ENCODE assay signal across 7 mouse cellular contexts in the genomic region with DNA sequence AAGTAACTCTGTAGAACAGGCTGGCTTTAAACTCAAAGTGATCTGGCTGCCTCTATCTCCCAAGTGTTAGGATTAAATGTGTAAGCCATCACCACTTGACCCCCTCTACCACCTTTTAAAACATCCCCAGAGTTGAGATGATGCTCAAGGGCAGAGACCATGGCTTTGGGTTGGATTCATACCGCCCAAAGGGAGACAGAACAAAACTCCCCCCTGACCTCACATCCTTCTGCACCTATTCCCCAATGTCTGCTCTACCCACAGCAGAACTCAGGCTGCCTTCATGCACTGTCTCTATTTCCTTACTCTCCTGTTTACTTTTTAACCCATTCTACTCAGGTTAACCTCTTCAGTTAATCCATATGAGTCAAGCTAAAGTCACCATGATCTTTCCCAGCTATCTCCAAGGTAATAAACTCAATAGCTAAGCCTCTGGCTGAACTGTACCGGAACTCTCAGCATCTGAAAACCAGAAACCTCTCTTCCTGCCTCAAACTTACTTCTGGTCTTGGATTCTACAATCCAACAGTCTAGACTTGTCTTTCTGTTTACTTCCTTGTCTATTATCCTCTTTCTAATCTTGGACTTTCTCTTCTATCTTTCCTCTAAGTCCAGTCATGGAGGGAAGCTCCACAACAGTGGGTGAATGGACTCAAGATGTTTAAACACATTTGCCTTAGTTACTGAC. TPM values are rescaled to one million over a fixed set of nuclear protein-coding genes. Genes with fewer than 3 reads are reported as not detected.
A peak's percentile ranks its signal among the peaks of the same experiment; 100 is the strongest.
DNase-seq lines count a peak whose midpoint lies in the region; ATAC-seq lines count a peak whose summit lies in the region.

No protein-coding gene starts in this region.

- H3K9me3 ChIP-seq in forebrain, embryonic 15.5 days: no peaks in the 10 kb centered on the region
- H3K9me3 ChIP-seq in liver, embryonic 15.5 days (replicated peaks): no peaks in the 10 kb centered on the region

- no peaks in the 10 kb centered on the region for H3K27me3 ChIP-seq in forebrain, embryonic 15.5 days
- no peaks in the 10 kb centered on the region for H3K27me3 ChIP-seq in liver, embryonic 15.5 days

- no peak overlapping the region for H3K27ac ChIP-seq in forebrain, embryonic 15.5 days (replicated peaks)
- no peak overlapping the region for H3K27ac ChIP-seq in liver, embryonic 15.5 days (replicated peaks)

- peak overlapping the region; percentile 78 for H3K4me2 ChIP-seq in forebrain, embryonic 15.5 days (replicated peaks)
- peak overlapping the region; percentile 99 for H3K4me2 ChIP-seq in liver, embryonic 15.5 days

- H3K4me3 ChIP-seq in forebrain, embryonic 15.5 days: peak overlapping the region; percentile 93
- peak overlapping the region; percentile 97 for H3K4me3 ChIP-seq in liver, embryonic 15.5 days (replicated peaks)

- 91% methylated on average over 2 of the region's 2 CpGs for WGBS in forebrain, embryonic 15.5 days
- 74% methylated on average over 2 of the region's 2 CpGs for WGBS in liver, embryonic 15.5 days (ENCODE audit: insufficient replicate concordance)

- H3K4me1 ChIP-seq in forebrain, embryonic 15.5 days: peaks cover 33% of the 10 kb centered on the region
- H3K4me1 ChIP-seq in liver, embryonic 15.5 days (replicated peaks): peaks cover 33% of the 10 kb centered on the region

- H3K36me3 ChIP-seq in forebrain, embryonic 15.5 days: no peaks in the 10 kb centered on the region
- H3K36me3 ChIP-seq in liver, embryonic 15.5 days (replicated peaks): peaks cover 9% of the 10 kb centered on the region; the same call in 1 of the 2 replicates

- DNase-seq in thymus, postnatal 0 days (ENCODE audit: low spot score): peak; percentile 41
- no peak for DNase-seq in thymus, postnatal 10 days (ENCODE audit: low spot score in 2 of 2)
- no peak for DNase-seq in ovary, postnatal 14 days (ENCODE audit: low spot score)
- no peak for DNase-seq in cerebellum, adult 9-11 months

- ATAC-seq in forebrain, embryonic 15.5 days (replicated peaks): no peak
- no peak for ATAC-seq in liver, embryonic 15.5 days (ENCODE audit: insufficient read depth)
- no peak for ATAC-seq in frontal cortex, adult (ENCODE audit: low TSS enrichment)

- no peak overlapping the region for H3K9ac ChIP-seq in forebrain, embryonic 15.5 days (replicated peaks)
- no peak overlapping the region for H3K9ac ChIP-seq in liver, embryonic 15.5 days

RNA-seq across cellular contexts. Expression of a gene that starts 1.5 kb away (rescaled TPM):
- 213 and 255 TPM in 2 replicates for polyA plus RNA-seq in thymus, postnatal 0 days (2015; fragmentation: Nextera tagmentation; extraction: Ambion mirVana)
- polyA plus RNA-seq in forebrain, embryonic 15.5 days (2015; fragmentation: Nextera tagmentation; extraction: Ambion mirVana): 150 and 152 TPM in 2 replicates
- polyA plus RNA-seq in liver, embryonic 15.5 days (2015; fragmentation: Nextera tagmentation; extraction: Ambion mirVana): 62.0 and 63.5 TPM in 2 replicates

RNA-seq across cellular contexts. Expression of a gene that starts 2.3 kb away (rescaled TPM):
- polyA plus RNA-seq in thymus, postnatal 0 days (2015; fragmentation: Nextera tagmentation; extraction: Ambion mirVana): 1.2 TPM in 2 replicates
- 0.47 and 0.69 TPM in 2 replicates for polyA plus RNA-seq in forebrain, embryonic 15.5 days (2015; fragmentation: Nextera tagmentation; extraction: Ambion mirVana)
- polyA plus RNA-seq in liver, embryonic 15.5 days (2015; fragmentation: Nextera tagmentation; extraction: Ambion mirVana): 0.18 TPM in 1 of 2 replicates, not detected in the other

RNA-seq across cellular contexts. Expression of a gene that starts 29.9 kb away (rescaled TPM):
- 28.5 and 30.8 TPM in 2 replicates for polyA plus RNA-seq in thymus, postnatal 0 days (2015; fragmentation: Nextera tagmentation; extraction: Ambion mirVana)
- polyA plus RNA-seq in forebrain, embryonic 15.5 days (2015; fragmentation: Nextera tagmentation; extraction: Ambion mirVana): 26.5 and 29.0 TPM in 2 replicates
- 7.1 and 7.2 TPM in 2 replicates for polyA plus RNA-seq in liver, embryonic 15.5 days (2015; fragmentation: Nextera tagmentation; extraction: Ambion mirVana)

RNA-seq across cellular contexts. Expression of a gene that starts 51.2 kb away (rescaled TPM):
- 53.7 and 63.6 TPM in 2 replicates for polyA plus RNA-seq in thymus, postnatal 0 days (2015; fragmentation: Nextera tagmentation; extraction: Ambion mirVana)
- polyA plus RNA-seq in forebrain, embryonic 15.5 days (2015; fragmentation: Nextera tagmentation; extraction: Ambion mirVana): 12.1 and 12.3 TPM in 2 replicates
- polyA plus RNA-seq in liver, embryonic 15.5 days (2015; fragmentation: Nextera tagmentation; extraction: Ambion mirVana): 0.35 and 0.74 TPM in 2 replicates
